Mouse (Mus musculus) right cerebral cortex, adult 18-20 months (tissue): Measurements from ENCODE around the gene Itgav.

ENCODE experiments used
- DNase-seq: peaks from one replicate; pipeline ENCODE4 v3.0.0; 2022; ENCODE audit warnings: mixed read lengths

The Itgav gene

GRCm38 (mm10) chr2:83828895-83829539, 104.8 kb downstream of the Itgav start:
- no peak for DNase-seq

- no peak for DNase-seq
These were observed 108.7 kb downstream of the Itgav start for GRCm38 (mm10) chr2:83832903-83833302.

- DNase-seq: no peak
These were observed 111.3 kb downstream of the Itgav start for GRCm38 (mm10) chr2:83835313-83836070.

- DNase-seq: no peak
These were observed 124.3 kb downstream of the Itgav start for GRCm38 (mm10) chr2:83848495-83848894.

- DNase-seq: no peak
These were observed 129.2 kb downstream of the Itgav start for GRCm38 (mm10) chr2:83853423-83853822.

- DNase-seq: no peak
These were observed 132.0 kb downstream of the Itgav start for GRCm38 (mm10) chr2:83856236-83856635.
